Mouse (Mus musculus): ENCODE data around the gene 1700061G19Rik. TPM values are rescaled to one million over a fixed set of nuclear protein-coding genes. Genes with fewer than 3 reads are reported as not detected.

The 1700061G19Rik gene
- polyA plus RNA-seq, 1 experiment from 2014 or later: 0.42 TPM

- no peaks in the 10 kb centered on the region for H3K36me3 ChIP-seq
- H3K9me3 ChIP-seq: no peaks in the 10 kb centered on the region
- ATAC-seq (ENCODE audit: insufficient number of reproducible peaks, insufficient read depth, low FRiP score, low TSS enrichment): no peak
- no peak overlapping the region for H3K4me3 ChIP-seq
- 73% methylated on average over 7 of the region's 7 CpGs for WGBS
- H3K27me3 ChIP-seq: no peaks in the 10 kb centered on the region
- no peak overlapping the region for H3K9ac ChIP-seq
- H3K4me1 ChIP-seq: no peaks in the 10 kb centered on the region
- H3K27ac ChIP-seq: no peak overlapping the region
- no peak overlapping the region for H3K4me2 ChIP-seq (replicated peaks)
Observed at GRCm38 (mm10) chr17:56872512-56872911, 2.8 kb upstream of the 1700061G19Rik start.

DNA sequence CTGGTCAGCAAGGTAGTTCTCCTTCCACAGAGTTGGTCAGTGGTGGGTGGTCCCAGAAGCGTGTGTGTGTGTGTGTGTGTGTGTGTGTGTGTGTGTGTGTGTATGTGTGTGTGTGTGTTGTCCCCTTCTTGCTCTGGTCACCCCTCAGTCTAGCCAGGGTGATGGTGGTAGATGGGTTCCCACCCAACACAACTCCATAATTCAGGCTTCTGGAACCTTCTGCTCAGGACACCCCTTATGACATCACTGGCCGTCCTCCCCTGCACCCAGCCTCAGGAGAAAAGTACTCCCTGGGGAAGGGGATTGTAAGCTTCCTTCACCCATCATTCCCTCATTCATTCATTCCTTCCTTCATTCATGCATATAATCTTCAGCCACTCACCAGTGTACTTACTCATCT lies 1.0 kb upstream of the 1700061G19Rik start, which contains the start of gene Acsbg2:
Gene Acsbg2, minus strand, starts transcription at position 211 of the 400 bp plus-strand sequence.
- no peaks in the 10 kb centered on the region for H3K27me3 ChIP-seq
- no peaks in the 10 kb centered on the region for H3K4me1 ChIP-seq
- no peak within 1 kb of the TSS for H3K4me3 ChIP-seq
- H3K4me2 ChIP-seq (replicated peaks): no peak within 1 kb of the TSS
- ATAC-seq (ENCODE audit: insufficient number of reproducible peaks, insufficient read depth, low FRiP score, low TSS enrichment): no peak
- no peaks in the 10 kb centered on the region for H3K9me3 ChIP-seq
- no peaks in the 10 kb centered on the region for H3K36me3 ChIP-seq
- WGBS: 93% methylated on average over 2 of the region's 2 CpGs
- H3K9ac ChIP-seq: no peak within 1 kb of the TSS
- H3K27ac ChIP-seq: no peak within 1 kb of the TSS

GRCm38 (mm10) chr17:56876465-56876864 lies 1.2 kb downstream of the 1700061G19Rik start:
- H3K27ac ChIP-seq: no peak overlapping the region
- H3K9me3 ChIP-seq: no peaks in the 10 kb centered on the region
- no peak overlapping the region for H3K4me3 ChIP-seq
- WGBS: 89% methylated on average over 3 of the region's 3 CpGs
- H3K4me1 ChIP-seq: no peaks in the 10 kb centered on the region
- H3K4me2 ChIP-seq (replicated peaks): no peak overlapping the region
- H3K36me3 ChIP-seq: no peaks in the 10 kb centered on the region
- no peak for ATAC-seq (ENCODE audit: insufficient number of reproducible peaks, insufficient read depth, low FRiP score, low TSS enrichment)
- H3K9ac ChIP-seq: no peak overlapping the region
- no peaks in the 10 kb centered on the region for H3K27me3 ChIP-seq

DNA sequence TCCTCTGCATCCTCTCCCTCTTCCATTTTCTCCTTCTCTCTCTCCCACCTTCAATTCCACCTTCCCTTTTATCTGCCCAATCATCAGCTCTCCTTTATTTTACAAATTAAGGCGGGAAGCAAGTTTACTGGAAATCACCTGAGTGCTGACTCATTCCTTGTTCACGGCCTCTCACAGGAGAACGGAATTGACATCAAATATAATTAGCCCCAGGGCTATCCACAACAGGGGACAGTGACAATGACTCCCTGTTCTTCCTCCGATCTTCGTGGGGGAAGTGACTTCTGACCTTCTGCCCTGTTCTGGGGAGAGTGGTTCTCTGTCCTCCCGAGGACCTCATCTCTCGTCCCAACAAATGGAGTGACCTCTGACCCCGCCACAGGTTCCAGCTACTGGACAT lies 1.7 kb downstream of the 1700061G19Rik start:
- Histone ChIP-seq H3K9ac (no peak overlapping the region), H3K27me3 (no peaks in the 10 kb centered on the region), H3K9me3 (no peaks in the 10 kb centered on the region), H3K4me2 (replicated peaks) (no peak overlapping the region), H3K4me3 (no peak overlapping the region), H3K36me3 (no peaks in the 10 kb centered on the region), H3K4me1 (no peaks in the 10 kb centered on the region), H3K27ac (no peak overlapping the region)
- no peak for ATAC-seq (ENCODE audit: insufficient number of reproducible peaks, insufficient read depth, low FRiP score, low TSS enrichment)
- WGBS: 45% methylated on average over 8 of the region's 8 CpGs

DNA sequence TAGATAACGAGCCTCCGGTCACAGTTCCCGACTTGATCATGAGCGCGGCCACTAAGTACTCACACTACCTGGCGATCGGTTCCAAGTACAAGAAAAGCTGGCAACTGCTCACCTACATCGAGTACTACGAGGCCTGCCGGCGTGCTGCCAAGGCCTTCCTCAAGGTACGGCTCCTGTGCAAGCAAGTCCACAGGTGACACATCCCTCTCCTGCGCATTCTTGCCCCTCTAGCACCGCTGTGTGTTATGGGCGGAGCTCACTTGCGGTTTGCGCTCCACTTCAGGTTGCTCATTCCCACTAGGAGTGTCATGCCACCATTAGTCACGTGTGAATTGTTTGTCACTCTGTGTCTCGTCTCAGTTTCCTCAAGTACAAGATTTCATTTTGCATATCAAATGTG lies 2.1 kb downstream of the 1700061G19Rik start:
- Histone ChIP-seq H3K4me2 (replicated peaks) (no peak overlapping the region), H3K9me3 (no peaks in the 10 kb centered on the region), H3K4me3 (no peak overlapping the region), H3K27ac (no peak overlapping the region), H3K36me3 (no peaks in the 10 kb centered on the region), H3K27me3 (no peaks in the 10 kb centered on the region), H3K9ac (no peak overlapping the region), H3K4me1 (no peaks in the 10 kb centered on the region)
- ATAC-seq (ENCODE audit: insufficient number of reproducible peaks, insufficient read depth, low FRiP score, low TSS enrichment): no peak
- WGBS: 92% methylated on average over 19 of the region's 19 CpGs

GRCm38 (mm10) chr17:56883612-56884011 lies 8.3 kb downstream of the 1700061G19Rik start:
- no peak for ATAC-seq (ENCODE audit: insufficient number of reproducible peaks, insufficient read depth, low FRiP score, low TSS enrichment)
- Histone ChIP-seq H3K9me3 (no peaks in the 10 kb centered on the region), H3K27ac (no peak overlapping the region), H3K27me3 (no peaks in the 10 kb centered on the region), H3K9ac (no peak overlapping the region), H3K36me3 (0 out of 2 replicates have a peak, but pooled peaks cover 3% of the 10 kb centered on the region), H3K4me1 (no peaks in the 10 kb centered on the region), H3K4me3 (no peak overlapping the region), H3K4me2 (replicated peaks) (0 out of 2 replicates have a peak overlapping the region, but pooled peaks have one; percentile 9)
- WGBS: 47% methylated on average over 17 of the region's 17 CpGs

- ATAC-seq (ENCODE audit: insufficient number of reproducible peaks, insufficient read depth, low FRiP score, low TSS enrichment): no peak
- H3K4me3 ChIP-seq: no peak overlapping the region
- no peaks in the 10 kb centered on the region for H3K27me3 ChIP-seq
- H3K36me3 ChIP-seq: 0 out of 2 replicates have a peak, but pooled peaks cover 10% of the 10 kb centered on the region
- WGBS: 76% methylated on average over 5 of the region's 5 CpGs
- no peaks in the 10 kb centered on the region for H3K9me3 ChIP-seq
- H3K4me1 ChIP-seq: no peaks in the 10 kb centered on the region
- H3K4me2 ChIP-seq (replicated peaks): no peak overlapping the region
- H3K9ac ChIP-seq: no peak overlapping the region
- H3K27ac ChIP-seq: no peak overlapping the region
Observed at GRCm38 (mm10) chr17:56884331-56884730, 9.1 kb downstream of the 1700061G19Rik start.

DNA sequence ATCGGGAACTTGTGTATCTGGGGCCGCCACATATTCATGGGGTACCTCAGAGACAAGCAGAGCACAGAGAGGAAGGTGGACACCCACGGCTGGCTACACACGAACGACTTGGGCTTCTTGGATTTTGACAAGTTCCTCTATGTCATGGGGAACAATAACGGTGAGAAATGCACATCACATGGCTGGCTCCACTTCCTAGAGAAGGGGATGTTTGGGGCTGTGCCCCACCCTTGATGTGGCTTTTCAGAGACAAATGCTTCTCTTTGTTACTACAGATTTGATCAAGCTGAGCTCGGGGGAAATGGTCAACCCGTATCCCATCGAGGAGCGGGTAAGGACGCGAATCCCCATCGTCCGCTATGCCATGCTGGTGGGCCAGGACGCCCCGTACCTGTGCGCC lies 9.5 kb downstream of the 1700061G19Rik start:
- no peaks in the 10 kb centered on the region for H3K4me1 ChIP-seq
- H3K36me3 ChIP-seq: 0 out of 2 replicates have a peak, but pooled peaks cover 15% of the 10 kb centered on the region
- H3K9me3 ChIP-seq: no peaks in the 10 kb centered on the region
- H3K27ac ChIP-seq: no peak overlapping the region
- 93% methylated on average over 17 of the region's 17 CpGs for WGBS
- ATAC-seq (ENCODE audit: insufficient number of reproducible peaks, insufficient read depth, low FRiP score, low TSS enrichment): no peak
- H3K4me2 ChIP-seq (replicated peaks): no peak overlapping the region
- H3K27me3 ChIP-seq: no peaks in the 10 kb centered on the region
- H3K4me3 ChIP-seq: no peak overlapping the region
- H3K9ac ChIP-seq: no peak overlapping the region

- no peaks in the 10 kb centered on the region for H3K4me1 ChIP-seq
- ATAC-seq (ENCODE audit: insufficient number of reproducible peaks, insufficient read depth, low FRiP score, low TSS enrichment): no peak
- no peak overlapping the region for H3K4me2 ChIP-seq (replicated peaks)
- 97% methylated on average over 2 of the region's 3 CpGs for WGBS
- H3K9ac ChIP-seq: no peak overlapping the region
- 0 out of 2 replicates have a peak, but pooled peaks cover 3% of the 10 kb centered on the region for H3K9me3 ChIP-seq
- H3K27ac ChIP-seq: no peak overlapping the region
- H3K36me3 ChIP-seq: peaks cover 38% of the 10 kb centered on the region
- H3K27me3 ChIP-seq: no peaks in the 10 kb centered on the region
- H3K4me3 ChIP-seq: no peak overlapping the region
Observed at GRCm38 (mm10) chr17:56888050-56888449, 12.8 kb downstream of the 1700061G19Rik start.

DNA sequence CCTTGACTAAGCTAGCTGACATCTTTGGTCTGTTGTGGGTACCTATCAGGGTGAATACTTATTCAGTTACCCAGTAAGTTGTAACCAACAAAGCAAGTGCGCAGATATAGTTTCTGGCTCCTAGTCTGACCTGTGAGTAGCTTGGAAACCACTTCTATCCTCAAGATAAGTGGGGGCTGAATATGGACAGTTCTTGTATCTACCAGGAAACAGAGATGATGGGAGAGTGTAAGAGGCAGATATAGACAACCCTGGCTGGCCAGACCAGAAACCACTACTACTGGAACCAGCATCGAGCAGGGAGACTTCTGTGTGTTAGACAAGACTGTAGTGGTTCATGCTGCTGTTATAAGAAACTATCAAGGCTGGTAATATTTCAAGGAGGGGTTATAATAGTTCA lies 14.7 kb downstream of the 1700061G19Rik start:
- ATAC-seq (ENCODE audit: insufficient number of reproducible peaks, insufficient read depth, low FRiP score, low TSS enrichment): no peak
- WGBS: 95% methylated on average over 2 of the region's 2 CpGs
- H3K36me3 ChIP-seq: peaks cover 58% of the 10 kb centered on the region

GRCm38 (mm10) chr17:56895368-56895918 lies 20.2 kb downstream of the 1700061G19Rik start:
- Histone ChIP-seq H3K4me1 (no peaks in the 10 kb centered on the region), H3K9ac (no peak overlapping the region), H3K4me2 (replicated peaks) (no peak overlapping the region), H3K4me3 (no peak overlapping the region), H3K36me3 (peaks cover 89% of the 10 kb centered on the region), H3K27ac (no peak overlapping the region), H3K27me3 (no peaks in the 10 kb centered on the region), H3K9me3 (0 out of 2 replicates have a peak, but pooled peaks cover 3% of the 10 kb centered on the region)
- no peak for ATAC-seq (ENCODE audit: insufficient number of reproducible peaks, insufficient read depth, low FRiP score, low TSS enrichment)
- 91% methylated on average over 9 of the region's 9 CpGs for WGBS

More for the DNA sequence above, 14.7 kb downstream of the 1700061G19Rik start:
- Histone ChIP-seq H3K9me3 (0 out of 2 replicates have a peak, but pooled peaks cover 3% of the 10 kb centered on the region), H3K4me3 (no peak overlapping the region), H3K27me3 (no peaks in the 10 kb centered on the region), H3K4me1 (no peaks in the 10 kb centered on the region), H3K9ac (no peak overlapping the region), H3K4me2 (replicated peaks) (no peak overlapping the region), H3K27ac (no peak overlapping the region)

DNA sequence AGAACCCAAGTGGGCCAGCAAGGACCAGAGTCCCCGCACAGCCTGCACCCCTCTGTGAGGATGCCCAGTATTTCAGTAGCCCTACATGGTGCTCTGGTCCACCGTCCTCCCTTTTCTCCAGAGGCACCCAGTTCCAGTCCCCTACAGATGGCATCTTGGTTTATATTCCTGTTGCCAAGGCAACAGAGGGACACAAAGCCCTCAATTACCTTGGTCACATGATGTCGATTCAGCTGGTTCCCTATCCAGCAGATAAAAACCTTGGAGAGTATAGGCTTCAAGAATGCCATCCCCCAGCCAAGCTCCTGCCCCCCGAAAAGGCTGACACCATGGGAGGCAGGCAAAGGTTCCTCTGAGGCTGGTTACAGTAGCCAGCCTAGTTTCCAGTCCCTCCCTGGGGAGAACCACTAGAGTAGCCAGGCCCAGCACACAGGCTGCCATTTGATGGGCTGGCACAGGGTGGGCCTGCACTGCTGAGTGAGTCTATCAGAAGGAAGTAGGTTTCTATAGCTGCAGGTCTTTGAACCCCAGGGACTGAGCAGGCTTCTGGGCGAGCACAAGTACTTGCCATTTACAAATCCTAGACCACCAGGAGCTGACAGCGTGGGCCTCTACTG lies 21.3 kb downstream of the 1700061G19Rik start:
- 86% methylated on average over 6 of the region's 6 CpGs for WGBS
- no peaks in the 10 kb centered on the region for H3K27me3 ChIP-seq
- peaks cover 97% of the 10 kb centered on the region for H3K36me3 ChIP-seq
- no peak overlapping the region for H3K9ac ChIP-seq
- H3K9me3 ChIP-seq: 0 out of 2 replicates have a peak, but pooled peaks cover 3% of the 10 kb centered on the region
- no peak for ATAC-seq (ENCODE audit: insufficient number of reproducible peaks, insufficient read depth, low FRiP score, low TSS enrichment)
- H3K4me1 ChIP-seq: no peaks in the 10 kb centered on the region
- no peak overlapping the region for H3K27ac ChIP-seq
- H3K4me2 ChIP-seq (replicated peaks): no peak overlapping the region
- H3K4me3 ChIP-seq: no peak overlapping the region

Measured in embryonic facial prominence, embryonic 12.5 days (tissue).